In the genomic region with DNA sequence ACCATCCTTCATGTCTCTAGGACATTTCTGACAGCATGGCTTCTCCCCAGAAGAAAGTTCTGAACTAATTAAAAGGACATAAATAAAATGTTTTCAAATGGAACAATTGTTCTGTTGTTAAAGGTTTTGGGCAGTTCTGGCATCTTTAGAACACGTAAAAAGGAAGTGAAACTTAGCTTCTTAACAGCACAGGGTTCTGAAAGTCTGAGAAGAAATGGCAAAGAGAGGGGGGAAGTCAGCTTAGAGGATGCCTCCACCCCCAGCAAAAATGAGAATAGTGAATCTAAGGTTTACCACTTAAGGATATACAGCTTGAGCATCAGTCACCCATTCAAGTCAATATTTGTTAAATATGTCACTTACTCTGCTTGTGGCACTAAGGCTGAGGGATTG, we compare ENCODE assay signal across 14 mouse cellular contexts.
"Had no signal": no experiment of that assay in that cellular context is flagged by ENCODE, and none has a peak within 500 bp of the region (broad histone marks: within the 10 kb centered on the region; RNA-seq: fewer than 3 reads in every experiment).

No protein-coding gene starts in this region.

- H3K27me3 ChIP-seq: liver, embryonic 15.5 days; midbrain, embryonic 12.5 days; neural tube, embryonic 13.5 days had no signal

- H3K9ac ChIP-seq: liver, embryonic 15.5 days; midbrain, embryonic 12.5 days; neural tube, embryonic 13.5 days had no signal

- H3K9me3 ChIP-seq: limb, embryonic 10.5 days; liver, embryonic 15.5 days; midbrain, embryonic 12.5 days; neural tube, embryonic 13.5 days had no signal

- H3K4me3 ChIP-seq: limb, embryonic 10.5 days; liver, embryonic 15.5 days; midbrain, embryonic 12.5 days; neural tube, embryonic 13.5 days had no signal

- H3K4me1 ChIP-seq: limb, embryonic 10.5 days; liver, embryonic 15.5 days; midbrain, embryonic 12.5 days; neural tube, embryonic 13.5 days had no signal

- ATAC-seq: lung, postnatal 0 days; midbrain, embryonic 16.5 days had no signal

- H3K27ac ChIP-seq: kidney, postnatal 0 days; limb, embryonic 10.5 days; liver, embryonic 15.5 days; midbrain, embryonic 12.5 days; neural tube, embryonic 13.5 days; stomach, postnatal 0 days had no signal

- DNase-seq: kidney, adult 11 months; layer of hippocampus, adult 9-11 months; lung, adult 2 months; lung, postnatal 4 days; right cerebral cortex, postnatal 25 days had no signal

- H3K36me3 ChIP-seq: limb, embryonic 10.5 days; liver, embryonic 15.5 days; midbrain, embryonic 12.5 days; neural tube, embryonic 13.5 days had no signal

- H3K4me2 ChIP-seq: liver, embryonic 11.5 days; liver, embryonic 15.5 days; midbrain, embryonic 12.5 days; neural tube, embryonic 13.5 days had no signal
